Mouse (Mus musculus) limb, embryonic 12.5 days (tissue): ENCODE measurements around the gene Cyp4f40. TPM values are rescaled to one million over a fixed set of nuclear protein-coding genes. Genes with fewer than 3 reads are reported as not detected.

ENCODE experiments used
- ATAC-seq: fragments of 200-750 bp; cut with Nextera tagmentation; 2 replicates; pipeline ENCODE4 v1.8.0; 2017; ENCODE audit warnings: low read depth, moderate TSS enrichment; ENCODE audit not compliant: insufficient number of reproducible peaks, insufficient read depth, low FRiP score, low TSS enrichment
- H3K27ac ChIP-seq: fragments of 300-500 bp; sonication (generic); 2 replicates; pipeline ENCODE4 v1.5.1; 2016; ENCODE audit warnings: mild to moderate bottlenecking, moderate library complexity
- H3K27me3 ChIP-seq: fragments of 300-500 bp; sonication (generic); 2 replicates; pipeline ENCODE4 v1.6.1; 2016; ENCODE audit warnings: mild to moderate bottlenecking, moderate library complexity
- H3K36me3 ChIP-seq: fragments of 300-500 bp; sonication (generic); 2 replicates; pipeline ENCODE4 v1.6.1; 2016; ENCODE audit warnings: mild to moderate bottlenecking, moderate library complexity
- H3K4me1 ChIP-seq: fragments of 300-500 bp; sonication (generic); replicated peaks from 2 replicates; pipeline ENCODE4 v1.6.1; 2016
- H3K4me2 ChIP-seq: fragments of 300-500 bp; sonication (generic); 2 replicates; pipeline ENCODE4 v1.6.1; 2016; ENCODE audit warnings: mild to moderate bottlenecking, moderate library complexity
- H3K4me3 ChIP-seq: fragments of 300-500 bp; sonication (generic); replicated peaks from 2 replicates; pipeline ENCODE4 v1.5.1; 2016; ENCODE audit warnings: mild to moderate bottlenecking
- H3K9ac ChIP-seq: fragments of 300-500 bp; sonication (generic); replicated peaks from 2 replicates; pipeline ENCODE4 v1.6.1; 2016; ENCODE audit warnings: mild to moderate bottlenecking, moderate library complexity
- H3K9me3 ChIP-seq: fragments of 300-500 bp; sonication (generic); 2 replicates; pipeline ENCODE4 v1.6.1; 2016; ENCODE audit warnings: mild to moderate bottlenecking, moderate library complexity
- WGBS: fragments of 180-500 bp; shearing (Covaris S2); methylation state at CpG from one replicate; pipeline ENCODE4 v1.1.7; 2016; 5-methylcytosine and 5-hydroxymethylcytosine counted together
- polyA plus RNA-seq: library from polyadenylated mRNA; unstranded; fragments of >200 nt; fragmentation: Nextera tagmentation; extraction: Ambion mirVana; gene quantifications from 2 replicates; pipeline ENCODE4 v1.2.1, GENCODE M21; 2016

Cyp4f40 gene
- polyA plus RNA-seq, 1 experiment from 2014 or later, result not detected

GRCm38 (mm10) chr17:32646631-32647030 lies 12.1 kb upstream of the Cyp4f40 start:
- ATAC-seq, result no peak
- H3K4me2 ChIP-seq, result no peak overlapping the region
- H3K27ac ChIP-seq, result no peak overlapping the region
- no peaks in the 10 kb centered on the region for H3K9me3 ChIP-seq
- no peak overlapping the region for H3K4me3 ChIP-seq
- H3K9ac ChIP-seq, result no peak overlapping the region
- H3K36me3 ChIP-seq, result no peaks in the 10 kb centered on the region
- H3K27me3 ChIP-seq, result no peaks in the 10 kb centered on the region
- 87% methylated on average over 4 of the region's 4 CpGs for WGBS
- H3K4me1 ChIP-seq, result no peaks in the 10 kb centered on the region

DNA sequence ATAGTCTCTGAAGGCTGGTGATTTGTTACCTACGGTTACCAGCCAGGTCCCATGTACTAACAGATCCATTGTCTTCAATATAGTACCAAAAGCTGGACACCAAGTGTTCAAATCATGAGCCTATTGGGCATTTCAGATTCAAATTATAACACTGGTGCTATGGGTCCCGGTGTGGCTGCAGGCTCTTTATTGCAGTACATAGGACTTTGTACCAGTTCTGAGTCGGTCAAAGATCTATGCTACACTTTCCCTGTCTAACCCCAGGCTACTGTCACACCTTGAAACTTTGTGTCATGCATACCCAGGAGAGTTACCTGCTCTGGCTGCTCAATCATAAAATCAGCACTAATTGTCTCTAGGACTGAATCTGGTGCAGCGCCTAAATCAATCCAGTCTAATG lies 4.8 kb upstream of the Cyp4f40 start:
- H3K9ac ChIP-seq, result no peak overlapping the region
- no peak overlapping the region for H3K4me2 ChIP-seq
- no peaks in the 10 kb centered on the region; the same call in 1 of the 2 replicates for H3K9me3 ChIP-seq
- ATAC-seq, result no peak
- H3K36me3 ChIP-seq, result no peaks in the 10 kb centered on the region
- no peaks in the 10 kb centered on the region for H3K27me3 ChIP-seq
- no peak overlapping the region for H3K4me3 ChIP-seq
- 88% methylated on average over 4 of the region's 4 CpGs for WGBS
- H3K4me1 ChIP-seq, result no peaks in the 10 kb centered on the region
- H3K27ac ChIP-seq, result no peak overlapping the region

- no peak for ATAC-seq
- Histone ChIP-seq H3K9ac (no peak overlapping the region), H3K27ac (no peak overlapping the region), H3K9me3 (no peaks in the 10 kb centered on the region), H3K4me3 (no peak overlapping the region), H3K4me2 (no peak overlapping the region), H3K4me1 (no peaks in the 10 kb centered on the region), H3K27me3 (no peaks in the 10 kb centered on the region), H3K36me3 (no peaks in the 10 kb centered on the region)
- WGBS, result 72% methylated on average over 3 of the region's 3 CpGs
Measured at GRCm38 (mm10) chr17:32657041-32657440, 1.7 kb upstream of the Cyp4f40 start.

DNA sequence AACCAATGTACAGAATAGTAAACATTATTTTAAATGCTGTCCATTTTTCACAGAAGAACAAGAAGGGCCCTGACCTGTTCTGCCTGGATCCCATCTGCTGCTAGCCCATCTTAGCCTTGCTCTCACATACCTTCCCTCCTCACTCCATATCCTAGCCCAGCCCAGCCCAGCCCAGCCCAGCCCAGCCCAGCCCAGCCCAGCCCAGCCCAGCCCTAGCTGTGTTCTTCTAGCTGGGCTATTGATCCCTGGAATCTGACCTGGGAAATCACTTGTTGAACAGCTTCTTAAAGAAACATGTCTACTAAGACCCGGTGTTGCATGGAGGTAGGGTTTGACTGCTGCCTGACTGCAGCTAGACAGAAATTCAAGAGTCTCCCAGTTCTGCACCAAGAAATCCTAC lies 454 bp upstream of the Cyp4f40 start:
- no peaks in the 10 kb centered on the region for H3K36me3 ChIP-seq
- no peak overlapping the region for H3K4me3 ChIP-seq
- no peak overlapping the region for H3K27ac ChIP-seq
- H3K9me3 ChIP-seq, result no peaks in the 10 kb centered on the region
- 74% methylated on average over 1 of the region's 1 CpGs for WGBS
- ATAC-seq, result no peak
- no peak overlapping the region for H3K4me2 ChIP-seq
- H3K4me1 ChIP-seq, result no peaks in the 10 kb centered on the region
- no peak overlapping the region for H3K9ac ChIP-seq
- H3K27me3 ChIP-seq, result no peaks in the 10 kb centered on the region

DNA sequence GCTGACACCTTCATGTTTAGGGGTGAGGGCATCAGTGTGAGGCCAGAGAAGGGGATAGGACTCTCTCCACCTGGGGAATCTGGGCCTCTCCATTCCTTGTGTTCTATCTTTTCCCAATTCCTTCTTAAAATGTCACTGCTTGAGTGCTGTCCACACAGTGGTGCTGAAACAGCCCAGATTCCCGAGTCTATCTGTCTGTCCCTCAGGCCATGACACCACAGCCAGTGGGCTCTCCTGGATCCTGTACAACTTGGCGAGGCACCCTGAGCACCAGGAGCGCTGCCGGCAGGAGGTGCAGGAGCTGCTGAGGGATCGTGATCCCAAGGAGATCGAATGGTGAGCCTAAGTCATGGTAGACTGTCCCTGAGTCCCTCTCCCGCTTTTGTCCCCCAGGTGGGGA lies 15.3 kb downstream of the Cyp4f40 start:
- Histone ChIP-seq H3K27ac (no peak overlapping the region), H3K4me2 (no peak overlapping the region), H3K36me3 (no peaks in the 10 kb centered on the region), H3K9ac (no peak overlapping the region), H3K9me3 (no peaks in the 10 kb centered on the region), H3K4me3 (no peak overlapping the region), H3K4me1 (no peaks in the 10 kb centered on the region), H3K27me3 (no peaks in the 10 kb centered on the region)
- ATAC-seq, result no peak
- 64% methylated on average over 7 of the region's 7 CpGs for whole genome bisulfite sequencing

DNA sequence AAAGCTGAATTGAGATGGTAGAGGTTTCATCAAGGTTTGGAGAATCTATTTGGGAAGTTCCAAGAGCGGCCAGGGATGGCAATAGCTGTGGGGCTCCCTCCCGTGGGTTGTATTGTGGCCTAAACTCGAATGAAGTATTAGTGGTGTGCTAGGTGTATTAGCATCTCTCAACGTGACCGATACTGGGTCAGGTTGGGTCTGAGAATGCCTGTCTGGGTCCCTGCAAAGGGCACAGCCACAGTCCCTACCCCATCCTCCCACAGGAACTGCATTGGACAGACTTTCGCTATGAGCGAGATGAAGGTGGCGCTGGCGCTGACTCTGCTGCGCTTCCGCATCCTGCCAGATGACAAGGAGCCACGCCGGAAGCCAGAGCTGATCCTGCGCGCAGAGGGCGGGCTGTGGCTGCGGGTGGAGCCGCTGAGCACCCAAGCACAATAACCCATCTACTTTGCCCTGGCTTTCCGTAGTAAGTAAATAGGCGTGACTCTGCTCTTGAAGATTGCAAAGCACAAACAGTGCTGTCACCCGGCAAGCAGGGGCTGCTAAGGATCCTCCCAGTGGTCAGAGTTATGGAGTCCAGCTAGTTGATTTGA lies 17.4 kb downstream of the Cyp4f40 start:
- Histone ChIP-seq H3K4me3 (no peak overlapping the region), H3K27ac (no peak overlapping the region), H3K36me3 (no peaks in the 10 kb centered on the region), H3K27me3 (no peaks in the 10 kb centered on the region), H3K4me1 (no peaks in the 10 kb centered on the region), H3K9me3 (no peaks in the 10 kb centered on the region), H3K4me2 (peak overlapping the region; percentile 13; the same call in 1 of the 2 replicates), H3K9ac (no peak overlapping the region)
- no peak for ATAC-seq
- WGBS, result 38% methylated on average over 21 of the region's 21 CpGs

DNA sequence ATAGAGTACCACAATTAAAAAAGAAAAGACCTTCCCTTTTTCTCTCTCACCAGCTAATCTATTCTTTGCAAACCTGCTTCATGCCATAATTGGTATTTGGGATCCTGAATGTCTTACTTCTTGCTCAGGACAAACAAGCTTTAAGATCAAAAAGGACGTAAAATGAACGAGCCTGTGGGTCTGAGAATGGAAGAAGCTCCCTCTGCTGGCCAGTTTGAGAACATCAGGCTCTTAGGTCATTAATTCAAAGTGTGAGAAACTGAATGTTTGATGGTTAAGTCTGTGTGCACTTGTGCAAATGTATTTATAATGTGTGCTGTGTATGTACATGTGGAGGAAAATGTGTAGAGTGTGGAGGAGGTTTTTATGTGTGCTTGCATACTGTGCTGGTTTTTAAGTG lies 21.7 kb downstream of the Cyp4f40 start:
- ATAC-seq, result no peak
- H3K4me3 ChIP-seq, result no peak overlapping the region
- no peaks in the 10 kb centered on the region for H3K27me3 ChIP-seq
- H3K36me3 ChIP-seq, result no peaks in the 10 kb centered on the region
- H3K9me3 ChIP-seq, result no peaks in the 10 kb centered on the region
- peaks cover 4% of the 10 kb centered on the region; the same call in 1 of the 2 replicates for H3K4me1 ChIP-seq
- no peak overlapping the region for H3K27ac ChIP-seq
- WGBS, result 27% methylated on average over 2 of the region's 2 CpGs
- H3K4me2 ChIP-seq, result no peak overlapping the region
- H3K9ac ChIP-seq, result no peak overlapping the region

DNA sequence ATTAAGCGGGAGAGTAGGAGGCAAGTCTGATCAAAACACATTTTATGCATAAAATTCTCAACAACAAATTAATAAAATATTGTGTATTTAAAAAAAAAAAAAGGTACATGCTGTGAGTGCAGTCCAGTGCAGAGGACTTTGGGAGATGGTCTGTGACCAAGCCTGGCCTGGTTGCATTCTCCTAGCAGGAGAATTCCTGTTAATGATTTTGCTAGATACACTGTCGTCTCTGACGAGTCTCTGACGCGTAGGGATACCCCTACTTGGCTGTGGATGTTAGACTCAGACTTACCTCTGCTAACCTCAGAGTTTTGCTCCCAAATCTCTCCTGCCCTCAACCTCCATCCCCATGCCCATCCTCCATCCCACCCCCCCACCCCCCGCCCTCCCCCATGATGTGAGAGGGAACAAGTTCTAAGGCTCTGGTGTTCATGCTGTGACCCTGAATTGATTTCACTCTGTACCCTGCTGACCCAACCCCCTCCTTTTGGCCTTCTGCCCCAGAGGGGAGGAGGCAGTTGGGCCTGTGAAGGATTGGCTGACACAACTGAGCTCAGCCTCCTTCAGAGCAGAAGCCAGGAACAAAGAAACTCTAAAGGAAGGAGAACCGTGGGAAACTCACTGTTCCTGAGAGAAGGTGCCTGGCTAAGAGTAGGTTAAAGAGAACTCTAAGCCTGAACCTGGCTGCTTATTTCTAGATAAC lies 26.5 kb downstream of the Cyp4f40 start, which contains the start of gene Cyp4f15:
Gene Cyp4f15 (plus strand): TSS at position 580 of the 703 bp plus-strand sequence.
- no peak within 1 kb of the TSS for H3K9ac ChIP-seq
- no peaks in the 10 kb centered on the region for H3K36me3 ChIP-seq
- no peak within 1 kb of the TSS for H3K4me2 ChIP-seq
- WGBS, result 25% methylated on average over 7 of the region's 7 CpGs
- peaks cover 6% of the 10 kb centered on the region; the same call in 1 of the 2 replicates for H3K4me1 ChIP-seq
- H3K27ac ChIP-seq, result no peak within 1 kb of the TSS
- no peaks in the 10 kb centered on the region for H3K27me3 ChIP-seq
- no peaks in the 10 kb centered on the region for H3K9me3 ChIP-seq
- no peak within 1 kb of the TSS for H3K4me3 ChIP-seq
- no peak for ATAC-seq

DNA sequence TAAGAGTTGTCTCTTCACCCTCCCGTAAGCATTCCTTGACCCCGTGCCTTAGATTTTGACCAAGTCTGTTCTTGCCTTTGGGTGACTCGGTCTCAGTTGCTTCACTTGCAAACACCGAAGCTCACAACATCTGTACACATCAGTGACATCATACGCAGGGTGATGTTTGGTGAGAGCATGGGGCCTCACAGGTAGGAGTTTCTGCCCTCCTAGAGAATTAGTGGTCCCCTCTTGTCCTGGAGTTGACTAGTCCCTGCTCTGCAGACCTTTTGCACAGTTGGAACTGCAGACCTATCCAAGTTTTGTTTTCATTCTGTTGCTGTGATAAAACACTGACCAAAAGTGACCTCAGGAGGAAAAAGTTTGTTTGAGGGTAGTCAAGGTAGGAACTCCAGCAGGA lies 28.0 kb downstream of the Cyp4f40 start:
- no peak for ATAC-seq
- no peaks in the 10 kb centered on the region for H3K36me3 ChIP-seq
- 92% methylated on average over 5 of the region's 5 CpGs for WGBS

DNA sequence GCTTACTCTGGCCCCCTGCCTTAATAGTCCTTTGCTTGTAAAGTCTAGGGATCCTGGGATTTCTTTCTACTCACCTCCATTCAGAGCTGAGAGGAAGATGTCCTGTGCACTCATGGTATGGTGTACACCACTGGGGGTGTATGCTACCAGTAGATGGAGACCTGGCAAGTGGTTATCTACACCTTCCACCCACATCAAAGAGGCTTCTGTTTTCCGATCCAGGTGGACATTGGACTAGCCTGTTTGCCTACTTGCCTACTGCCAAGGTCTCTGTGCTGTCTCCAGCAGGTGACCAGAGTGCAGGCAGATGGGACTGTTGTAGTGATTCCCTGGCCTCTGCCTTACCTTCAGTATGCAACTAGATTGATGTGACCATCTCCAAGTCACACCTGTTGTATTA lies 32.3 kb downstream of the Cyp4f40 start:
- Histone ChIP-seq H3K9ac (no peak overlapping the region), H3K4me3 (no peak overlapping the region), H3K9me3 (no peaks in the 10 kb centered on the region), H3K36me3 (no peaks in the 10 kb centered on the region), H3K4me2 (no peak overlapping the region), H3K4me1 (no peaks in the 10 kb centered on the region), H3K27me3 (no peaks in the 10 kb centered on the region), H3K27ac (no peak overlapping the region)
- WGBS, result 92% methylated on average over 1 of the region's 1 CpGs
- no peak for ATAC-seq

More for the DNA sequence above, 28.0 kb downstream of the Cyp4f40 start:
- Histone ChIP-seq H3K27ac (no peak overlapping the region), H3K27me3 (no peaks in the 10 kb centered on the region), H3K9ac (no peak overlapping the region), H3K9me3 (no peaks in the 10 kb centered on the region), H3K4me3 (no peak overlapping the region), H3K4me1 (peaks cover 6% of the 10 kb centered on the region; the same call in 1 of the 2 replicates), H3K4me2 (no peak overlapping the region)

GRCm38 (mm10) chr17:32702826-32703225 lies 44.1 kb downstream of the Cyp4f40 start:
- WGBS, result 41% methylated on average over 22 of the region's 22 CpGs
- H3K27me3 ChIP-seq, result no peaks in the 10 kb centered on the region; the same call in 1 of the 2 replicates
- H3K4me2 ChIP-seq, result peak overlapping the region; percentile 33
- no peaks in the 10 kb centered on the region for H3K36me3 ChIP-seq
- H3K9ac ChIP-seq, result no peak overlapping the region
- no peak for ATAC-seq
- H3K4me3 ChIP-seq, result no peak overlapping the region
- no peak overlapping the region for H3K27ac ChIP-seq
- no peaks in the 10 kb centered on the region for H3K4me1 ChIP-seq
- H3K9me3 ChIP-seq, result peaks cover 10% of the 10 kb centered on the region; the same call in 1 of the 2 replicates
